Mouse (Mus musculus) lung, adult 18-20 months (tissue): ENCODE results near the gene Pus7.
"Not testable (repeated sequence)": the region's sequence is repeated elsewhere in the genome, so short reads cannot be mapped to it uniquely, and the experiment has no call there.

Source experiments
- DNase-seq, 2 experiments: peaks; one replicate each; pipeline ENCODE4 v3.0.0; 2022; ENCODE audit warnings: mixed read lengths in 2 of 2

Gene Pus7

DNA sequence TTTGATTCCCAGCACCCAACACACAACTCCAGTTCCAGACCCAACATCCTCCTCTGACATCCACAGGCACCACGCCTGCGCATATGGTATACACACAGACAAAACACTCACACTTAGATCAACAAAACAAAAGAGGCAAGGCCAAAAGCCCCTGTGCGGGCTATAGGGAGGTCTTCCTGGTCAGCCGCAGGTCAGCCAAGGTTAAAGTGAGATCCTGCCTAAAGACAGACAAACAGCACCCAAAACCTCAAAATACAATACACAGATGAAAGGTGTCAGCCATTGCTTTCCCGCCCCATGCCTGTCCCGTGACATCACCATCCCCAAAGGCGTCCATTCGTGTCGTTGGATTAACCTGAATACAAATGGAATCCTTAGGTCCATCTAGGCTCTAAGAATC, 27.9 kb downstream of the Pus7 start:
- DNase-seq, result no peak

DNA sequence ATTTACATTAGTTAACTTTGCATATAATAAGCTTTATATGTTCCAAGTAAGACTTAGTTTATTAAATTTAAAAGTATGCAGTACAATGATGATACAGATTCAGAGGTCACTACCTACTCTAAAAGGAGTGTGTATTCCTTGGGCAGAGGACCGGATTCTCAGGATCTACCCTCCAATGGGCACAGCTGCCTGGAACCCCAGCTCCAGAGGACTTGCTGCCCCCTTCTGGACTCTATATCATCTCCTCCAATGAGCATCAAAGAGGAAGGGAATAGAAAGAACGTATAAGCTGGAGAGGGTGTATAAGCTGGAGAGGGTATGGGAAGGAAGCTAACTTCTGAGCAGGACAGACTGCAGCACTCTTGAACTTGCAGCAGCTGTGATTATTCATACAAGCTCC, 33.6 kb downstream of the Pus7 start:
- no peak for DNase-seq

DNA sequence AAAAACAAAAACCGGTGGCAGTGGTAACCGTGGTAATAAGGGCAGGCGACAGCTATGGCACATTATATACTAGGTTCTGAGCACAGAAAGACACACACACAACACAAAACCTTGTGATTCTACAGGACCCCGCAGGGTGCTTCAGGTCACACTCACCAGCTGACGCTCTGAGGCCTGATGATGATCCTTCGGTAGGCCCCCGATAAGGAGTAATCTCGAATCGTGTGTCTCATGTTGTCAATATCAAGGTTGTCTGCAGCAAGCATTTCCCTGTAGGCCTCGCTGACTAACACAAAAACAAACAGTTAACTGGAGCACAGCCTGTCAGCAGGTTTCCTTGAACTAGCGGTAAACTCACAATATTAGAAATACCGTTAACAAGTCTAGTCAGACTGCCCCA, 40.2 kb downstream of the Pus7 start:
- no peak for DNase-seq

DNA sequence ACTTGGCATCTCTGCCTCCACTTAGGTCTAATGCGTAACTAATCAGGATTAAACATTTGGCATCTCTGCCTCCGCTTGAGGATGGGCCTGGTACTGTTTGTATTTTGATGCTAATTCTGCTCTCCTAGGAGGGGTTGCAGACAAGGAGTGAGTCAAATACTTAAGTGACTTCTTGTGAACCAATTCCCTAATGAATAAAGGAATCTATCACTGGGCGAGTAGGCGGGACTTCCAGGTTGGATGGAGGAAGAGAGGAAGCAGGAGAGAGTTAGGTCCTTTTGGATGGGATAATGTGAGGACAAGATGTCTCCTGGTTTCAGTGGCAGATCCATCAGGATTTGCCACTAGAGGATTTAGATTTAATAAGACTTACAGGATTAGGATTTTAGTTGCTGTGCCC, 46.4 kb downstream of the Pus7 start:
- DNase-seq, result no peak

DNA sequence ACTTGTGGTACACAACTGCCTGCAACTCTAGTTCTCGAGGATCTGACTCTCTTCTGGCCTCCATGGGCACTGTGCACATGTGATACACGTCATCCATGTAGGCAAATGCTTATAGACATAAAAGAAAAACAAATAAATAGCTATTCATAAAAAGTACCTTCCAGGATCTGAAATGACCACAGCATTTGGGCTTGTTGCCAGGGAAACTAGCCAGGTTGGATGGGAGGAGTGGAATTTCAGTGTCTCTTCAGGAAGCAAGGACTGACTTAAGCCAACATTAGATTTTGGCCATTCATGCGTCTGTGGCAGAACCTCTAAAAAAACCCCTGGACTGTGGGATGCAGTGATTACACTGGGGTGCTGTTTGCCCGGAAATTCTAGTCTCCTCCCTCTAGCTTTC, 47.1 kb downstream of the Pus7 start:
- no peak for DNase-seq

DNA sequence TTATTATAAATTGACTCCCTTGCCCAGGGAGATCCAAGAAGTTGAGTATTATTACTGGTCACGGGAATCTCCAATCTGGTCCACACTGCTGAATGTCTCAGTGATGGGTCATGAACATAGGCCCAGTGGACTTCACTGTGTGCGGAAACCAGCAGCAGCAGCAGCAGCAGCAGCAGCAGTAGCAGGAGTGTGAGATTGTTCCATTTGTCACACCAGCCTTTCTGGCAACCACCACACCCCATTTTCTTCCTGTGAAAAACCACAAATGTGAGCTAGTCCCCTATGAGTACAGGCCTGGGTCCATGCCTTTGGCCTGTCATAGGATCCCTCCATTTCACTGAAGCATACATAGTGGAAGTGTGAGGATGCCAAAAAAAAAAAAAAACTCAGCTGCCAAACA, 61.6 kb downstream of the Pus7 start:
- DNase-seq, result no peak

DNA sequence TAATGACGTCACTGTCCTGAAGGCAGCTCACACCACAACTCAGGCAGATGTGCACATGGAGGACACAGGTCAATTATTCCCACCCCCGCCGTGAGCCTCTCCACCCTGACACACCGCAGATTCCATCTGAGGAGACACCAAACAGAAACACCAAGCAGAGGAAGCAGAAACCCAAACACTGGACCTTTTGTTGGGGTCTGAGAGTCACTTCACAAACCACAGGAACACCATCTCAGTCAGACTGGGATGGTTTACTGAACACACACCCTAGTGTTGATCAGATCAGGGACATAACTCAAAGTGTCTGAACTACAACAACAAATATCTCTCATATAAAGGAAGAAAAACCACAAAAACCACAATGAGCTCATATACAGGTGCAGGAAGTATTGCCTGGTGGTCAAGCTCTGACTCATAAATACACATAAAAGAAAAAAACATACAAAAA, 64.6 kb downstream of the Pus7 start:
- DNase-seq, result no peak

DNA sequence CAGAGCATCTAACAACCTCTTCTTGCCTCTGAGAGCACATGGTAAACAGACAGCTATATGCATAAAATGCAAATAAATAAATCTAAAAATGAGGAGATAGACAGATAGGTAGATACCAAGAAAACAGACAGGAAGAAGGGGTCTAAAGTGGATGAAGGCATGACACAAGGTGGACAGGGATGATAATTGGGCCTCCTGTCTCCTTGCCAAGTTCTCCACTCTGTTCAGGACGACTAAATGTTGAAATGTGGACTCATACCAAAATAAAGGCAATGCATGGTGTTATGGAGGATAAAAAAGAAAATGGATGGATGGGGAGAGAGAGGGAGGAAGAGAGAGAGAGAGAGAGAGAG, 65.4 kb downstream of the Pus7 start:
- DNase-seq, result no peak

DNA sequence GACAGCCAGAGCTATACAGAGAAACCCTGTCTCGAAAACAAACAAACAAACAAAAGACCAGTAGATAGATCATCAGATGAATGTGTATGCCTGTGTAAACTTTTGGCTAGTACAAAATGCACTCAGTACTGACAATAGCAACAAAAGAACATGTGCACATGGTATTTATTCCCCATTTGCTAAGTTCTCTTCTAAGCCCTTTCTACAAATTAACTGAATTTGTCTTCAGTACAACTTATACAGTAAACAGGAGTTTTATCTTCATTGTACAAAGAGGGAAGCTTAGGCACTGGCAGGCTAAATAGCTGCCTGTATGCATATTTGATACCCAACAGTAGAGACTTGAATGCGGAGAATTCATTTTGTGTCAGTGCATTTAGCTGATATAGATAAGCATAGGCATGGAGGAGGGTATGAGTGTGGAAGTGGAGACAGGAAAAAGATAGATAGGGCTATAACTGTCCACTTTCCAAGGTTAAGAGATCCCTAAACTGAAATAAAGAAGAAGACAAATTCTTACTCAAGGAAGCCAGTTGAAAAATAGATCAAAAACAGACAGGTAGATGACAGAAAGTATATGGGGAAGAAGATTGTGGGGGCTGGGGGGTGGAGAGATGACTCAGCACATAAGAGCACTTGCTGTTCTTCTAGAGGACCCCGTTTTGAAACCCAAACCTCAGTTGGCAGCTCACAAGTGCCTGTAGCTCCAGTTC, 65.9 kb downstream of the Pus7 start:
- DNase-seq, result no peak

DNA sequence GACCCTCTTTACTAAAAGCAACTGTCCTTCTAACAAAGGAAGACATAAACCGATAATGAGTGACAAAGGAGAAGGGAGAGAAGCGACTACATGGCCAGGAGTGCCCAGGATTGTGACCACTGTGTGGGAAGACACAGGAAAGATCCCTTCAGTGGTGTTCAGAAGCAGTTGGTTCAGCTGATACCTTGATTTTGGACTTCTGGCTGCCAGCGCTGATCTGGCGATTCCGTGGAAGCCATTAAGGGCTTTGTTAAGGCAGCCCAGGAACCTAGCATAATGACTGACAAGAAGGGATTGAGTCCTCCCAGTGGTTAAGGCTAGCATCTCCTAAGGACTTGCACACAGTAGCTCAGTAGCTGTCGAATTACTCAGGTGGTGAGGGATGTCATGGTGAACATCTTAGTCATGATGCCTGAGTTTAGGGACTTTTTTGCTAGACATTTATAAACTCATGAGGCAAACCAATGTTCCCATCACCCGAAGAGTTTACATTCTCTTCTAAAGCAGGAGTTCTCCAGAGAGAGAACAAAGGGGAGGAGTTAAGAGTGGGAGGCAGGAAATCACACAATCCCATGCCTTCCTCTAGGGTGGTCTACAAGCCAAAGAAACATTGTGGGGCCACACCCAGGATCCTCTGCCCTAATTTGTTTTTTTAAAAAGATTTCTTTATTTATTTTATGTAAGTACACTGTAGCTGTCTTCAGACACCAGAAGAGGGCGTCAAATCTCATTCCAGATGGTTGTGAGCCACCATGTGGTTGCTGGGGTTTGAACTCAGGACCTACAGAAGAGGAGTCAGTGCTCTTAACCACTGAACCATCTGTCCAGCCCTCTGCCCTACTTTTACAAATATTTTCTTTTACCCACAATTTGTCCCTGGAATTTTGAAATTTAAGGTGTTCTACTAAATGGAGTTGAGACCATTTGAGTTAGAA, 69.8 kb downstream of the Pus7 start:
- no peak for DNase-seq

DNA sequence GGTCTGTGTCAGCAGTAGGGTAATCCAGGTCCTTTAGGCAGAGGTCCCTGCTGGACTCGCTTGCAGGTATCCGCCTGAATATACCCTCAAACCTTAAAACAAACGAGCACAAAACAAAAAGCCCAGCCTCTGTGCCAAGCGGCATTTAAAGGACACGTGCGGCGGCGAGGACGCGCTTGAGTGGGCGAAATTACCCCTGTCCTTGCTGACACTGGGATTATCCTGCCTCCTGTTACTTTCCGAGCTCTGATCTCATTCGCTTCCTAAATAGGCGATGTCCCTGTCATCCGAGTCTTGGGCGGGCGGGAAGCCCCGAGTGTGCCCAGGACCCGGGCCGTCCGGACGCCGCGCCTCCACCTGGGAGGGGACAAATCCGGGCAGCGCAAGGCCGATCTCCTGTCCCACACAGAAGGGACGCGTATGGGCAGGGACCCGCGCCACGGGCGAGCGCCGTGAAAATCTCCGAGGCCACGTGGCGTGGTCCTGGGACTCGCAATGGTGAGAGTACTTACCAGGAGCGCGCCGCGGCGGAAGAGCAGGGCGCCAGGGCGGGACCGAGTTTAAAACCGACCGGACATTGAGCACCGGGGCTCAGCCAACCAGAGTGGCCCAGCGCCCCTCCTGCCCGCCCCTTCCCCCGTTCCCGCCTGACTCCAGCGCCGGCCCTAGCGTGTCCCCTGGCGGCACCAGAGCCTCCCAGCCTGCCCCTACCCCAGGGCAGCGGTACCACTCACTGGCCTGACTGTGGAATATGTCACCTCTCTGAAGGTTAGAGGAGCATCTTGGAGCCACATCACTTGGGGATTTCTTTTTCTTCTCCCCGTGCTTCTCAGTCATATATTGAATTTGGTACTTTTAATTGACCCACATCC, 71.1 kb downstream of the Pus7 start:
- DNase-seq, result peak; percentile 82 to 86

DNA sequence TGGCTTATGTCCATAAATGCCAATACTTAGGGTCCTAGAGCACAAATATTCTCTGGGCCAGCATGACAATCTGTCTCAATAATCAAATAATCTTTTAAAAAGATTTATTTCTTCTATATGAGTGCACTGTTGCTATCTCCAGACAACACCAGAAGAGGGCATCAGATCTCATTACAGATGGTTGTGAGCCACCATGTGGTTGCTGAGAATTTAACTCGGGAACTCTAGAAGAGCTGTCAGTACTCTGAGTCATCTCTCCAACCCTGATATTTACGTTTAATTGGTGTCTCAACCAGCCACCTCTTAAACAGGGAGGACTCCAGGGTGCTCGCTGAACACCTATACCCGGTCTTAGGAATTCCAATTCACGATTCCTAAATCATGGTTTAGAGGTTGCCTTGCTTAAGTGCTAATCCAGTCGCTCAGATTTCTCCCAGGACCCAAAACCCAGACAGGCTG, 71.8 kb downstream of the Pus7 start:
- peak in 1 of 2 experiments; percentile 32 for DNase-seq

DNA sequence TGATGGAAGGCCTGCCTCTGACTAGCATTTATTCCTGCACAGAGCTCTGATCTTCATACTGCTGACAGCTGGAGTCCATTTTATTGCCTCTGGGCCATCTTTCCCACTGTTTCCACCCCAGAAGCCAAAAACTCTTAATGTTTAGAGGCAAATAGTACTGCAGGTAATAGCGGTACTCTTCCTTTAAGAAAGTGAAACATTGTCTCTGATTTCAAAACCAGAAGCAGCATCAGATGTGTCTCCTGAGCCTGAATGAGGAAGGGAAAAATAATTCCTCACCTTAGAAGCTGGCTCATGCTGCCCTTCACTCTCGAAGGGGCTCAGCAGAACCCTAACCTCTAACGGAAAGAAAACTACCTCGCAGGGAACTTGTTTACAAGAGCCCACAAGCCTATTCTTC, 72.3 kb downstream of the Pus7 start:
- no peak for DNase-seq

DNA sequence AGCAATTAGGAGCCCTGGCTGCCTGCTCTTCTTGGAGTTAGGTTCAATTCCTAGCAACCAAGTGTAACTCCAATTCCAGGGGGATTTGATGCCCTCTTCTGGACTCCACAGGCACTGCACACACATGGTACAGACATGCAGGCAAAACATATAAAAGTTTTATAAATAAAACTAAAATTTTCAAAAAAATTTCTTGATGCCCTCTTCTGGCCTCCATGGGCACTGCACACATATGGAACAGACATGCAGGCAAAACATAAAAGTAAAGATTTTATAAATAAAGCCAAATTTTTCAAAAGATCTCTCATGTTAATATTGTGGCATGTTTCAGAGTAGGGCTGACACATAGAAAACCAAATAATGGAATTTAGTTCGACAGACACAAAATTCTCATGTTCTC, 73.8 kb downstream of the Pus7 start:
- DNase-seq, result no peak

DNA sequence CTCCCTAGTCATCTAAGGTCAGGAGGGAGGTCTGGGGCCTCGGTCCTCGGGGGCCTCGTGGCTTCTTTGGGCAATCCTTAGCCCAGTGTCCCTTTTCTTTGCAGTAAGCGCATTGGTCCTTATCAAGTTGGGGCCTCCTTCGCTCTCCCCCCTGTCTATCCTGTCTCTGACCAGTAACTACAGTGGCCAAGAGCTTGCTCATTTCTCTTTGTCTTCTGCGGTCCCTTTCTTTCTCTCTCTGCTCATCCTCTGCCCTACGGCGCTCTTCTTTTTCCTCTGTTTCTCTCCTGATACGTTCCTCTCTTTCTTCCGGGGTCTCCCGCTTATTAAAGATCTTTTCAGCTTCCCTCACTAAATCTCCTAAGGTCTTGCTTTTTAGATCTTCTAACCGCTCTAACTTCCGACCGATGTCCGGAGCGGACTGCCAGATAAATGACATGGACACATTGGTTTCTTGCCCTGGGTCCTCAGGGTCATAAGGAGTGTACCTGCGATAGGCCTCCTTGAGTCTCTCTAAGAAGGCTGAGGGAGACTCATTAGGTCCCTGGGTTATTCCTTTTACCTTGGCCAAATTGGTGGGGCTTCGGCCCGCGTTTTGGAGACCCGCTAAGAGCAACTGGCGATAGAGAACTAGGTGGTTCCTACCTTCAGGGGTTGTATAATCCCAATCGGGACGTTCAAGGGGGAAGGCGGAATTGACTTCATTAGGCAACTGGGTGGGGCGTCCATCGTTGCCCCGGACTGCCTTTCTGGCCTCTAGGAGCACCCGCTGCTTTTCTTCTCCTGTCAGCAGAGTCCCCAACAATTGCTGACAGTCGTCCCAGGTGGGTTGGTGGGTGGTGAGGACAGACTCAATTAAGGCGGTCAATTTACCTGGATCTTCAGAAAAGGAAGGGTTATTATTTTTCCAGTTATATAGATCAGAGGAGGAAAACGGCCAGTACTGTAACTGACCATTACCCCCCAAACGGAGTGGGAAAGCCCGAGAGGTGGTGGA, 76.6 kb downstream of the Pus7 start:
- DNase-seq, result not testable (repeated sequence)

DNA sequence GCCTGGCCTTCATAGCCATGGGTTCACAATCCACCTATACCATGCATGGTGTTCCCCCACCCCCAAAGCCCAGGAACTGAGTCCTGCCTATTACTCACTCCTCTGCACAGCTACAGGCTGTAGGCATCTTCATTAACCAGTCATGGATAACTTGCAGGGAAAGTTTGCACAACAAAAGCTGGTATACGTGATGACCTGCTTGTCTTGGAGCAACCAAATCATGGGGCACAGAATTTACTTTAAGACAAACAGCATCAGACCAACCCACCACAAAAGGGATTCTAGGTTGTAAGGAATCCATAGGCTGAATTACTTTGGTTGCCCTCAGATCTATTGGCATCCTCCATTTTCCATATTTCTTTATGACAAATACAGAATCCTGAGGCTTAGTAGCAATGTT, 86.1 kb downstream of the Pus7 start:
- no peak for DNase-seq
